Mouse (Mus musculus) MEL (cell line): ENCODE results near the gene Trdmt1. TPM values are rescaled to one million over a fixed set of nuclear protein-coding genes. Genes with fewer than 3 reads are reported as not detected.

Source experiments
- DNase-seq: peaks from one replicate; pipeline ENCODE4 v3.0.0; 2011; ENCODE audit warnings: low read depth, low spot score
- H3K27ac ChIP-seq: 2 replicates; pipeline ENCODE4 v1.5.1; 2012; ENCODE audit warnings: low read depth, mild to moderate bottlenecking, control low read depth, low read length, moderate library complexity; ENCODE audit not compliant: control insufficient read depth
- H3K27me3 ChIP-seq, 2 experiments: fragments of 150-350 bp in 1 of 2; sonication (generic) in 1 of 2; 2 replicates each; pipeline ENCODE4 v1.6.1; 2012; ENCODE audit warnings: low read length in 2 of 2, mild to moderate bottlenecking in 2 of 2, improper control_type of control experiment in 1 of 2, moderate library complexity in 1 of 2; ENCODE audit not compliant: insufficient read depth in 2 of 2, control insufficient read depth in 1 of 2
- H3K36me3 ChIP-seq, 2 experiments: 2 replicates each; pipeline ENCODE4 v1.6.1; 2012 to 2014; ENCODE audit warnings: low read length in 2 of 2, improper control_type of control experiment in 1 of 2, inconsistent platforms in 1 of 2, mild to moderate bottlenecking in 1 of 2; ENCODE audit not compliant: insufficient read depth in 2 of 2, control insufficient read depth in 1 of 2
- H3K4me1 ChIP-seq, 2 experiments: fragments of 150-350 bp in 1 of 2; sonication (generic) in 1 of 2; 2 replicates each; pipeline ENCODE4 v1.6.1; 2012; ENCODE audit warnings: low read length in 2 of 2, improper control_type of control experiment in 1 of 2, mild to moderate bottlenecking in 1 of 2; ENCODE audit not compliant: insufficient read depth in 2 of 2, control insufficient read depth in 1 of 2
- H3K4me3 ChIP-seq, 2 experiments: fragments of 150-350 bp in 1 of 2; sonication (generic) in 1 of 2; 2 replicates each; pipeline ENCODE4 v1.5.1; 2012; ENCODE audit warnings: low read depth in 2 of 2, low read length in 2 of 2, mild to moderate bottlenecking in 2 of 2, moderate library complexity in 2 of 2, control low read depth in 1 of 2, improper control_type of control experiment in 1 of 2; ENCODE audit not compliant: control insufficient read depth in 1 of 2, insufficient read depth in 1 of 2
- H3K79me2 ChIP-seq: 2 replicates; pipeline ENCODE4 v1.6.1; 2012; ENCODE audit warnings: mild to moderate bottlenecking, low read length, moderate library complexity; ENCODE audit not compliant: control insufficient read depth, poor library complexity, insufficient read depth
- H3K9ac ChIP-seq: 2 replicates; pipeline ENCODE4 v1.6.1; 2012; ENCODE audit warnings: low read depth, mild to moderate bottlenecking, control low read depth, low read length, moderate library complexity; ENCODE audit not compliant: control insufficient read depth, poor library complexity, severe bottlenecking
- H3K9me3 ChIP-seq: fragments of 150-350 bp; sonication (generic); replicated peaks from 2 replicates; pipeline ENCODE4 v1.6.1; 2012; ENCODE audit warnings: mild to moderate bottlenecking, low read length, improper control_type of control experiment, moderate library complexity; ENCODE audit not compliant: insufficient read depth
- BHLHE40 ChIP-seq: IDR thresholded peaks from 2 replicates; pipeline ENCODE4 v1.6.1; 2012; ENCODE audit warnings: low read depth, mild to moderate bottlenecking, inconsistent platforms, low read length, improper control_type of control experiment, borderline replicate concordance
- CTCF ChIP-seq, 3 experiments: IDR thresholded peaks in 2 of 3; conservative IDR thresholded peaks in 1 of 3; 2 replicates each; pipeline ENCODE4 v1.5.1; 2011 to 2012; ENCODE audit warnings: low read length in 3 of 3, low read depth in 2 of 3, mild to moderate bottlenecking in 2 of 3, improper control_type of control experiment in 1 of 3, inconsistent platforms in 1 of 3, mixed read lengths in 1 of 3, moderate library complexity in 1 of 3; ENCODE audit not compliant: control insufficient read depth in 1 of 3, insufficient read depth in 1 of 3, poor library complexity in 1 of 3, severe bottlenecking in 1 of 3
- E2F4 ChIP-seq: IDR thresholded peaks from 2 replicates; pipeline ENCODE4 v1.6.1; 2011; ENCODE audit warnings: low read depth, low read length, improper control_type of control experiment, borderline replicate concordance
- EP300 ChIP-seq, 2 experiments: IDR thresholded peaks; 2 replicates each; pipeline ENCODE4 v1.6.1; 2011; ENCODE audit warnings: improper control_type of control experiment in 2 of 2, low read length in 2 of 2, low read depth in 1 of 2, mild to moderate bottlenecking in 1 of 2
- GABPA ChIP-seq: IDR thresholded peaks from 2 replicates; pipeline ENCODE4 v1.6.1; 2012; ENCODE audit warnings: low read depth, mild to moderate bottlenecking, inconsistent platforms, low read length, improper control_type of control experiment, moderate library complexity
- KAT2A ChIP-seq: conservative IDR thresholded peaks from 2 replicates; pipeline ENCODE4 v1.6.1; 2012; ENCODE audit warnings: low read depth, low read length, improper control_type of control experiment, inconsistent platforms
- MAX ChIP-seq: IDR thresholded peaks from 2 replicates; pipeline ENCODE4 v1.6.1; 2011; ENCODE audit warnings: low read length, improper control_type of control experiment
- MYB ChIP-seq: IDR thresholded peaks from 2 replicates; pipeline ENCODE4 v1.6.1; 2011; ENCODE audit warnings: mild to moderate bottlenecking, low read depth, low read length, improper control_type of control experiment
- NRF1 ChIP-seq: IDR thresholded peaks from 2 replicates; pipeline ENCODE4 v1.6.1; 2014; ENCODE audit warnings: low read depth, mild to moderate bottlenecking, inconsistent platforms, low read length, improper control_type of control experiment, moderate library complexity; ENCODE audit not compliant: poor library complexity, insufficient read depth, severe bottlenecking
- POLR2A ChIP-seq, 2 experiments: IDR thresholded peaks; 2 replicates each; pipeline ENCODE4 v1.6.1; 2011 to 2012; ENCODE audit warnings: low read length in 2 of 2, mild to moderate bottlenecking in 2 of 2, control low read depth in 1 of 2, improper control_type of control experiment in 1 of 2, low read depth in 1 of 2, moderate library complexity in 1 of 2; ENCODE audit not compliant: control insufficient read depth in 1 of 2, insufficient read depth in 1 of 2, poor library complexity in 1 of 2
- RAD21 ChIP-seq: IDR thresholded peaks from 2 replicates; pipeline ENCODE4 v1.6.1; 2011; ENCODE audit warnings: mild to moderate bottlenecking, low read depth, low read length, improper control_type of control experiment
- USF1 ChIP-seq: IDR thresholded peaks from 2 replicates; pipeline ENCODE4 v1.6.1; 2014; ENCODE audit warnings: low read depth, mild to moderate bottlenecking, inconsistent platforms, low read length, improper control_type of control experiment, moderate library complexity
- USF2 ChIP-seq, 2 experiments: IDR thresholded peaks; 2 replicates each; pipeline ENCODE4 v1.6.1; 2011 to 2012; ENCODE audit warnings: improper control_type of control experiment in 2 of 2, low read length in 2 of 2, borderline replicate concordance in 1 of 2, inconsistent platforms in 1 of 2, low read depth in 1 of 2, mild to moderate bottlenecking in 1 of 2; ENCODE audit not compliant: insufficient read depth in 1 of 2
- ZMIZ1 ChIP-seq: IDR thresholded peaks from 2 replicates; pipeline ENCODE4 v1.6.1; 2012; ENCODE audit warnings: low read depth, mild to moderate bottlenecking, inconsistent platforms, low read length, improper control_type of control experiment, moderate library complexity
- polyA plus RNA-seq, 2 experiments: library from polyadenylated mRNA; stranded (reverse) in 1 of 2; unstranded in 1 of 2; fragments of >175 nt in 1 of 2; fragments of >200 nt in 1 of 2; gene quantifications; 2 replicates each; pipeline versions ENCODE4 v1.2.1 to v1.2.4; 2012; ENCODE audit warnings: low replicate concordance in 2 of 2, low read depth in 1 of 2; ENCODE audit not compliant: insufficient read length in 2 of 2, insufficient read depth in 1 of 2, missing spikeins in 1 of 2
- total RNA-seq: library from RNA; depleted of rRNA; stranded (reverse); fragments of 300-350 nt; gene quantifications from 2 replicates; pipeline ENCODE4 v1.2.3, GENCODE M21; 2012; rRNA removed

Gene Trdmt1
- total and polyA plus RNA-seq, 3 experiments, result 8.6 to 9.2 TPM; not detected in 1

DNA sequence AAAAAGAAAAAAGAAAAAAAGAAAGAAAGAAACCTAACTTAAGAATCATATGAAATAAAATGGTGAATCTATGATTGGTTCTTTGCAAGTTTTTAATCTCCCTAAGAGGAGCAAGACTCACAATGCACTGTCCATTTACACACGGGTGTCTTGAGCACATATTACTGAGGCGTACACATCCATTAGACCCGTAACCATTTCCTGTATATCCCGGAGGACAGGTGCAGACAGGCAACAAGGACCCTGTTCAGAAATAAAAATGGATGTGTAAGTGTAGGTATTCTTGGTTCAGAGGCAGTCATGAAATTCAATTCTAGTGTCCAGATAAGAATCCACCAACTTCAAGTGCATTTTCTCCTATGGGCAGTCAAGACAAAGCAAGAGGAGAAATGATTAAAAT is 74.8 kb downstream of the Trdmt1 start:
- no peak overlapping the region for H3K9ac ChIP-seq

DNA sequence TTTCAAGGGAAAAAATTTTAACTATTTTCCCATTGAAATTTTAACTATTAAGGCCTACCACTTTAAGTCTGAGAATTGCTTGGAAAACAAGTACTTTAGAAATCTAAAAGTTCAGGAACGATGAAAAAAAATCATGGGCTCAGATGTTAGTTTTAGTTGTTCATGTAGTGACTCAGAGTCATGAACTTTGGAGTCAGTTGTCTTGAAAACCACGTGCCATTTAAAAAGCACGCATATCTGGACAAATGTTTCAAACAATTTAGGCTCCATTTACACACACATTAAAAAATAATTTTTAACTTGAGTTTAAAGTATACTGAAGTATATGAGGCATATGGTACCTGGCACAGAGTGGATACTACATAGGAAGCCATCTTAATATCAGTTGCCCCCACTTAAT is 77.8 kb downstream of the Trdmt1 start:
- no peaks in the 10 kb centered on the region for H3K79me2 ChIP-seq
- TF ChIP-seq NRF1 (no peak), RAD21 (no peak)
- TF ChIP-seq, all 39 proteins: peak for 0
- Histone ChIP-seq H3K9me3 (no peaks in the 10 kb centered on the region), H3K27ac (no peak overlapping the region), H3K27me3 (peaks cover 0 to 7% of the 10 kb centered on the region in 2 experiments), H3K36me3 (no peaks in the 10 kb centered on the region), H3K4me3 (no peak overlapping the region), H3K4me1 (no peaks in the 10 kb centered on the region), H3K9ac (no peak overlapping the region)
- DNase-seq, result no peak

More for the DNA sequence above, 74.8 kb downstream of the Trdmt1 start:
- Histone ChIP-seq H3K4me1 (no peaks in the 10 kb centered on the region), H3K27ac (no peak overlapping the region), H3K4me3 (no peak overlapping the region), H3K9me3 (no peaks in the 10 kb centered on the region), H3K79me2 (no peaks in the 10 kb centered on the region), H3K36me3 (no peaks in the 10 kb centered on the region), H3K27me3 (peaks cover 0 to 6% of the 10 kb centered on the region in 2 experiments; a peak in 3 of 4 replicates)
- DNase-seq, result no peak
- TF ChIP-seq KAT2A (no peak), ZMIZ1 (no peak), GABPA (no peak), USF2 (IDR thresholded peaks at IDR 0.05; ENCODE audit: borderline replicate concordance in 1 of 2, insufficient read depth in 1 of 2, low read depth in 1 of 2, low read length in 2 of 2) (no peak), POLR2A (IDR thresholded peaks at IDR 0.05; ENCODE audit: control insufficient read depth in 1 of 2, insufficient read depth in 1 of 2, low read depth in 1 of 2, low read length in 2 of 2, poor library complexity in 1 of 2) (no peak), MAX (no peak), E2F4 (no peak), MYB (no peak), EP300 (IDR thresholded peaks at IDR 0.05; ENCODE audit: low read depth in 1 of 2, low read length in 2 of 2) (no peak), CTCF (IDR thresholded peaks at IDR 0.05 in 2 of 3, conservative IDR thresholded peaks at IDR 0.05 in 1 of 3; ENCODE audit: control insufficient read depth in 1 of 3, insufficient read depth in 1 of 3, low read depth in 2 of 3, low read length in 3 of 3, poor library complexity in 1 of 3, severe bottlenecking in 1 of 3) (no peak), BHLHE40 (no peak), USF1 (no peak)

Other genes starting within 250 kb of the Trdmt1 start
- not detected in 2 replicates for gene Cubn, start 52.9 kb downstream of the Trdmt1 start, total RNA-seq
- under 1 TPM in 1 of 2 experiments, not detected in 1; 0.03 TPM for gene Cubn, start 52.9 kb downstream of the Trdmt1 start, polyA plus RNA-seq
- gene Vim, start 29.3 kb upstream of the Trdmt1 start, total RNA-seq, result 58.0 and 188 TPM in 2 replicates
- 100 to 1,000 TPM; 257 to 580 TPM for gene Vim, start 29.3 kb upstream of the Trdmt1 start, polyA plus RNA-seq
- not detected in 2 replicates for gene St8sia6, start 249.4 kb upstream of the Trdmt1 start, total RNA-seq
- gene St8sia6, start 249.4 kb upstream of the Trdmt1 start, polyA plus RNA-seq, result not detected